Mouse (Mus musculus): ENCODE measurements around the gene Arl2bp. TPM values are rescaled to one million over a fixed set of nuclear protein-coding genes. Genes with fewer than 3 reads are reported as not detected.

Arl2bp gene
- 143 TPM for total RNA-seq (2023)

DNA sequence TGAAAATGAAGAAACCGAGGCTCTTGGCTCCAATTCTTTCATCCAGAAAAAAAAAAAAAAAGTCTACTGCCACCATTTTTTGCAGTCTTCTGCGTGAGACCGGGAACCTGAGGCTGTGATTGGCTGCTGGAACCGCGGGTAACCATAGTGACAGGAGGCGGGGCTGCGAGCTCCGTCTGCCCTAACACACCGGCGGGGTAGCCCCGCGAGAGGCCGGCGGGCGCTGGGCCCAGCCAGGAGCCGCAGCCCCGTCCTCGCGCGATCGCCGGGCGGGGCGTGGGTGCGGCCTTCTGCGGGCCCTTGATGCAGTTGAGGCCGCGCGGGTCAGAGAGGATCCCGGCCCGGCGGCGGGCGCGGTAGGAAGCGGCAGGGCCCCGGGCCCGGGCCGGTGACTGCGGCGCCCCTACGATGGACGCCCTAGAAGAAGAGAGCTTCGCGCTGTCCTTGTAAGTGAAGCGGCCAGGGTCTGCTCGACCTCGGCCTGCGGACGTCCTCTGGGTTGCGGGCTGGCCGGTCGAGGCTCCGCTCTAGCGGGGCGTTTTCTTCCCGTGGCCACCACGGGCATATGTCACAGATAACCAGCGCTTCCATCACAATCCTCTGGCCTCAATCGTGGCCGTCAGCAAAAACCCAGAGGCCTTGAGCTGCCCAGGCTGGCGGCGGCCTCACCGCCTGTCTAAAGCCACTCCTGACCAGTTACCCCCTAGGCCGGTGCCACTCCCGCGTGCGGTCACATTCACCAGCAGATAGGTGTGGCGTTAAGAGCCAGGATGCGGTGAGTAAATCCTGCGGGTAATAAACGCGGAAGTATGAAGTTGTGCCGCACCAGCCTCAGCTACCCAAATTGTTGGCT lies at the start of gene Arl2bp:
Gene Arl2bp (plus strand): TSS at position 145 of the 853 bp plus-strand sequence.

DNA sequence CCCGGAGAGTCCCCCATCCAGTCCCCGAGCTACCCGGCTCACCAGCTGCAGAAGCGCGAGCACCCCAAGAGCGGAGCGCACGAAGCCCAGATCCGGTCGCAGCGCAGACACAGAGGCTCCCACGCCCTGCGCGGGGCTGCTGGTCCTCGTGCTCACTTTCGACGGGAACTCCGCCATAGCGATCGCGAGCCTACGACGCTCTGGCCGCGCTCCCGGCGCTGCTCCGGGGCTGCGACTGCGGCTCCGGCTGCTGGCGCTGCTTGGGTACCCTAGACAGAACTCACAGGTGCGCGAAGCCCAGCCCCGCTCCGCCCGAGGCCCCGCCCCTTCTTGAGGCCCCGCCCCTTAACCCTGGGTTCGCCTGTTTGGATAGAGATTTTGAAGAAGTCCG lies 29.6 kb downstream of the Arl2bp start, which contains the start of gene Pllp:
Gene Pllp (minus strand): TSS at position 285 of the 391 bp plus-strand sequence.

Other genes with a start within 250 kb of the Arl2bp start
- 342 TPM for gene Nlrc5, start 232.2 kb upstream of the Arl2bp start, total RNA-seq (2023)
- gene Cpne2, start 133.6 kb upstream of the Arl2bp start, total RNA-seq (2023), result 1.1 TPM
- 28.3 TPM for gene Rspry1, start 64.7 kb upstream of the Arl2bp start, total RNA-seq (2023)
- gene Fam192a, start 64.6 kb upstream of the Arl2bp start, total RNA-seq (2023), result 24.7 TPM
- not detected for gene Pllp, start 29.7 kb downstream of the Arl2bp start, total RNA-seq (2023)
- not detected for gene Ccl22, start 79.0 kb downstream of the Arl2bp start, total RNA-seq (2023)
- not detected for gene Cx3cl1, start 105.4 kb downstream of the Arl2bp start, total RNA-seq (2023)
- gene Ccl17, start 143.9 kb downstream of the Arl2bp start, total RNA-seq (2023), result not detected
- 36.1 TPM for gene Coq9, start 171.7 kb downstream of the Arl2bp start, total RNA-seq (2023)
- 50.1 TPM for gene Ciapin1, start 171.8 kb downstream of the Arl2bp start, total RNA-seq (2023)
- 56.7 TPM for gene Polr2c, start 190.8 kb downstream of the Arl2bp start, total RNA-seq (2023)
- gene Dok4, start 209.7 kb downstream of the Arl2bp start, total RNA-seq (2023), result 1.5 TPM

Data from CD4-positive naive resting alpha-beta T cell, adult 76 days (primary cell).